Mouse (Mus musculus) lung, postnatal 0 days (tissue): Measurements from ENCODE around the gene Atg7.

Experiments
- CTCF ChIP-seq: IDR thresholded peaks from 2 replicates; pipeline ENCODE4 v1.5.1; 2016; ENCODE audit warnings: antibody characterized with exemption, mild to moderate bottlenecking
- EP300 ChIP-seq: IDR thresholded peaks from 2 replicates; pipeline ENCODE4 v1.6.1; 2016; ENCODE audit warnings: antibody characterized with exemption, mild to moderate bottlenecking, control low read depth

DNA sequence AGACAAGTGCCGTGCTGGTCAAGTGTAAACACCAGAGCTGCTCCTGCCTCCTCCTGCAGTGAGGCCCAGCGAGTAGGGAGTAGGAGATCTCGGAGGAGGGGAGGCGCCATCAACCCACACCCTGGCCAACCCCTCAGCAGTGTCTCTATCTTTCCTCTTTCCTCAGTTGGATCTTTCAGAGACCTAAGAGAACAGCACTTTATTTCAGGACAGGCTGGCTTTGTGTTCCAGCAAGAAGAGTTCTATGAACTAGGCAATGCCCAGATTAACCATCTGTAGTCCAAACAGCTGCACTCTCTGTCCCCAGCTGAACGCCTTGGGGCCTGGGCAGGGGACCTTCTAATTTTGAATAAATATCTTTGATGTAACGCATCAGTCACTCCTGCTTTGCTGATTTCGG is 239.8 kb downstream of the Atg7 start:
- no peak for TF ChIP-seq CTCF
- no peak for TF ChIP-seq EP300
